Mouse (Mus musculus): ENCODE results near the gene Acad12.

DNA sequence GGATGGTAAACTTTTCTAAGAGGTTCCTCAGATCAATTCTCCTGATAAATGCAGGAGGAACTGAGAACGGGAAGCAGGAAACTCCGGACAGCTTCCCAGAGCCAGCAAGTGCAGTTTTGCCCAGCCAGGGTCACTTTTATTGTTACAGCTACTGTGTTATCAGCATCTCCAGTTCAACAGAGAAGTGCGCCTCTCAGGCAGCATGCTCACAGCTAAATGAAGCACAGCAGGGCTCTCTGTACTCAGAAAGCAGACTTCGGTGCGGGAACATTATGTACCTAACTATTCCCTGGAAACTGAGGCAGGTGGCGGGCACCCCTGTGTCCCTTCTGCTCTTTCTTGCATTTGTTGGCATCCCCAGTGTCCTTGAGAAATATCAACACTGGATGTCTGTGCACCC, 22.5 kb downstream of the Acad12 start:
- TF ChIP-seq CTCF (IDR thresholded peaks at IDR 0.05; ENCODE audit: borderline replicate concordance, insufficient read depth, low read depth, low read length) (no peak), POLR2A (IDR thresholded peaks at IDR 0.05; ENCODE audit: borderline replicate concordance, insufficient read depth, low read length) (no peak)
